Mouse (Mus musculus) intestine, postnatal 0 days (tissue): ENCODE results near the gene Otud4. TPM values are rescaled to one million over a fixed set of nuclear protein-coding genes. Genes with fewer than 3 reads are reported as not detected.
"Not testable (repeated sequence)": the region's sequence is repeated elsewhere in the genome, so short reads cannot be mapped to it uniquely, and the experiment has no call there.

Source experiments
- ATAC-seq: fragments of 200-750 bp; cut with Nextera tagmentation; 2 replicates; pipeline ENCODE4 v1.8.0; 2017; ENCODE audit warnings: mild to moderate bottlenecking, moderate TSS enrichment, moderate library complexity
- H3K27ac ChIP-seq: fragments of 300-500 bp; sonication (generic); 2 replicates; pipeline ENCODE4 v1.5.1; 2014; ENCODE audit warnings: mild to moderate bottlenecking, low read depth, low read length, moderate library complexity
- H3K27me3 ChIP-seq: fragments of 300-500 bp; sonication (generic); replicated peaks from 2 replicates; pipeline ENCODE4 v1.6.1; 2014; ENCODE audit warnings: low read length, mixed read lengths; ENCODE audit not compliant: control insufficient read depth, insufficient read depth
- H3K36me3 ChIP-seq: fragments of 300-500 bp; sonication (generic); 2 replicates; pipeline ENCODE4 v1.6.1; 2014; ENCODE audit warnings: mild to moderate bottlenecking, moderate library complexity; ENCODE audit not compliant: control insufficient read depth, insufficient read depth
- H3K4me1 ChIP-seq: fragments of 300-500 bp; sonication (generic); replicated peaks from 2 replicates; pipeline ENCODE4 v1.6.1; 2014; ENCODE audit warnings: antibody characterized with exemption, low read length, mixed read lengths; ENCODE audit not compliant: control insufficient read depth, insufficient read depth
- H3K4me2 ChIP-seq: fragments of 300-500 bp; sonication (generic); replicated peaks from 2 replicates; pipeline ENCODE4 v1.6.1; 2014; ENCODE audit warnings: low read depth, mild to moderate bottlenecking, moderate library complexity
- H3K4me3 ChIP-seq: fragments of 300-500 bp; sonication (generic); 2 replicates; pipeline ENCODE4 v1.5.1; 2014; ENCODE audit warnings: low read depth, low read length
- H3K9ac ChIP-seq: fragments of 300-500 bp; sonication (generic); 2 replicates; pipeline ENCODE4 v1.6.1; 2014; ENCODE audit warnings: mild to moderate bottlenecking, low read depth, low read length
- H3K9me3 ChIP-seq: fragments of 300-500 bp; sonication (generic); 2 replicates; pipeline ENCODE4 v1.6.1; 2016; ENCODE audit warnings: mixed run types; ENCODE audit not compliant: control insufficient read depth
- CTCF ChIP-seq: sonication (generic); IDR thresholded peaks from 2 replicates; pipeline ENCODE4 v1.5.1; 2016; ENCODE audit warnings: low read depth, mild to moderate bottlenecking, control low read depth, antibody characterized with exemption, moderate library complexity
- WGBS: fragments of 180-500 bp; shearing (Covaris S2); extraction: QIAGEN DNeasy Blood & Tissue Kit; methylation state at CpG from one replicate; pipeline ENCODE4 v1.1.7; 2014; 5-methylcytosine and 5-hydroxymethylcytosine counted together
- polyA plus RNA-seq: library from polyadenylated mRNA; unstranded; fragments of >200 nt; fragmentation: Nextera tagmentation; extraction: Ambion mirVana; gene quantifications from 2 replicates; pipeline ENCODE4 v1.2.1, GENCODE M21; 2015

Otud4 gene
- polyA plus RNA-seq, 1 experiment from 2014 or later: 6.0 TPM

- Histone ChIP-seq H3K4me3 (peak overlapping the region; percentile 48), H3K36me3 (peaks cover 13% of the 10 kb centered on the region), H3K9me3 (no peaks in the 10 kb centered on the region), H3K27ac (no peak overlapping the region), H3K27me3 (no peaks in the 10 kb centered on the region), H3K9ac (peak overlapping the region; percentile 40; the same call in 1 of the 2 replicates), H3K4me1 (no peaks in the 10 kb centered on the region), H3K4me2 (peak overlapping the region; percentile 76)
- no peak for TF ChIP-seq CTCF
- 3% methylated on average over 34 of the region's 34 CpGs for WGBS
- peak; percentile 47; the same call in 1 of the 2 replicates for ATAC-seq
Measured at GRCm38 (mm10) chr8:79680555-79680954, 41.1 kb downstream of the Otud4 start.

GRCm38 (mm10) chr8:79680965-79681364 lies 41.5 kb downstream of the Otud4 start:
- H3K27ac ChIP-seq: no peak overlapping the region
- 36% methylated on average over 2 of the region's 2 CpGs for WGBS
- H3K9ac ChIP-seq: 0 out of 2 replicates have a peak overlapping the region, but pooled peaks have one; percentile 40
- ATAC-seq: no peak
- peak overlapping the region; percentile 48 for H3K4me3 ChIP-seq
- H3K4me1 ChIP-seq: no peaks in the 10 kb centered on the region
- no peaks in the 10 kb centered on the region for H3K27me3 ChIP-seq
- peak overlapping the region; percentile 76 for H3K4me2 ChIP-seq
- H3K36me3 ChIP-seq: peaks cover 13% of the 10 kb centered on the region
- no peaks in the 10 kb centered on the region for H3K9me3 ChIP-seq
- no peak for TF ChIP-seq CTCF

- peaks cover 46% of the 10 kb centered on the region for H3K36me3 ChIP-seq
- not testable (repeated sequence) for H3K4me1 ChIP-seq, H3K4me3 ChIP-seq, H3K9me3 ChIP-seq, H3K4me2 ChIP-seq, ATAC-seq, H3K9ac ChIP-seq, H3K27me3 ChIP-seq, H3K27ac ChIP-seq
- 89% methylated on average over 5 of the region's 5 CpGs for WGBS
Measured at GRCm38 (mm10) chr8:79685927-79686326, 46.5 kb downstream of the Otud4 start.

DNA sequence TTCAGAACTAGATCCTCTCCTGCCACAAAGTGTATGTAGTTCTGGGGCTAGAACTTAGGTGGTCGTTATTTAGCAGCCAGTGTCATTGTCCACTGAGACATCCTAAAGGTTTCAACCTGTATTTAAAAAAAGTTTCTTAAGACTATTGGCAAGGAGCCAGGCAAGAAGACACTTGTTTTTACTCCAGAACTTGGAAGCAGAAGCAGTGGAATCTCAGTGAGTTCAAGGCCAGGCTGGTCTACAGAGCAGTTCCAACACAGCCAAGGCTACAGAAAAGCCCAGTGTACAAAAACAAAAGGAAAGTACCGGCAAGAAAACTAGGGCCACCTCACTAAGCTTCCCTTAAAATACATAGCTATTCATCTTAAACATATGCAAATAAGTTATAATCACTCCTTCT lies 53.1 kb downstream of the Otud4 start:
- TF ChIP-seq CTCF: no peak
- H3K9ac ChIP-seq: no peak overlapping the region
- no peak overlapping the region for H3K4me3 ChIP-seq
- no peak overlapping the region for H3K27ac ChIP-seq
- H3K4me2 ChIP-seq: no peak overlapping the region
- no peaks in the 10 kb centered on the region for H3K27me3 ChIP-seq
- no peak for ATAC-seq
- H3K4me1 ChIP-seq: no peaks in the 10 kb centered on the region
- H3K36me3 ChIP-seq: peaks cover 46% of the 10 kb centered on the region
- 93% methylated on average over 2 of the region's 2 CpGs for WGBS
- H3K9me3 ChIP-seq: no peaks in the 10 kb centered on the region

DNA sequence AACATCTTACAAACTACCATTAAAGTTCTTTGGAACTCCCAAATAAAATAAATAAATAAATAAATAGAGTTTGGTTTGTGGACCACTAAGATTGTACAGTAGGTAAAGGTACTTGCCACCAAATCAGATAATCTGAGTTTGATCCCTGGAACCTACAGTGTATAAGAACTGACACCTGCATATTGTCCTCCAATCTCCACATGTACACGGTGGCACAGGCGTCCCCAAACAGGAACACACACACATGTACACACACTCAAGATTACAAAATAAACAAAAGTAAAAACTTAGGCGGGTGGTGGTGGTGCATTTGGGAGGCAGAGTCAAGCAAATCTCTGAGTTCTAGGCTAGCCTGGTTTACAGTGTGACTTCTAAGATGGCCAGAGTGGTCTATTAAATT lies 67.3 kb downstream of the Otud4 start:
- H3K27me3 ChIP-seq: no peaks in the 10 kb centered on the region
- H3K4me2 ChIP-seq: no peak overlapping the region
- WGBS: 95% methylated on average over 3 of the region's 3 CpGs
- H3K9me3 ChIP-seq: no peaks in the 10 kb centered on the region
- no peaks in the 10 kb centered on the region for H3K4me1 ChIP-seq
- no peak for ATAC-seq
- TF ChIP-seq CTCF: no peak
- H3K4me3 ChIP-seq: no peak overlapping the region
- no peak overlapping the region for H3K27ac ChIP-seq
- no peak overlapping the region for H3K9ac ChIP-seq
- peaks cover 39% of the 10 kb centered on the region for H3K36me3 ChIP-seq

- Histone ChIP-seq H3K4me2 (peak within 1 kb of the TSS; percentile 79), H3K4me1 (no peaks in the 10 kb centered on the region), H3K27ac (peak within 1 kb of the TSS; percentile 79), H3K4me3 (peak within 1 kb of the TSS; percentile 94), H3K36me3 (peaks cover 10% of the 10 kb centered on the region; the same call in 1 of the 2 replicates), H3K9me3 (no peaks in the 10 kb centered on the region), H3K27me3 (no peaks in the 10 kb centered on the region), H3K9ac (peak within 1 kb of the TSS; percentile 84)
- no peak for TF ChIP-seq CTCF
- ATAC-seq: peak; percentile 99
- under 1% methylated on average over 72 of the region's 73 CpGs for WGBS
Measured at GRCm38 (mm10) chr8:79711064-79711961, 71.9 kb downstream of the Otud4 start, which contains the start of the genes Abce1 and Anapc10. Abce1 (minus strand) TSS chr8:79711740. Anapc10 (plus strand) TSS chr8:79711820.
